Mouse (Mus musculus): ENCODE measurements around the gene Polr1c. TPM values are rescaled to one million over a fixed set of nuclear protein-coding genes. Genes with fewer than 3 reads are reported as not detected.

Gene Polr1c
- polyA plus RNA-seq, 1 experiment from 2014 or later = 56.1 TPM

GRCm38 (mm10) chr17:46282483-46283123 is 34.7 kb upstream of the Polr1c start, which contains the start of gene Tjap1:
Gene Tjap1, minus strand, starts transcription at chr17:46283026.
- H3K27me3 ChIP-seq (ENCODE audit: control insufficient read depth, insufficient read depth, low read length) = no peaks in the 10 kb centered on the region
- under 1% methylated on average over 37 of the region's 37 CpGs for WGBS (ENCODE audit: insufficient replicate concordance)
- H3K27ac ChIP-seq (ENCODE audit: low read depth, low read length) = peak within 1 kb of the TSS; percentile 94

DNA sequence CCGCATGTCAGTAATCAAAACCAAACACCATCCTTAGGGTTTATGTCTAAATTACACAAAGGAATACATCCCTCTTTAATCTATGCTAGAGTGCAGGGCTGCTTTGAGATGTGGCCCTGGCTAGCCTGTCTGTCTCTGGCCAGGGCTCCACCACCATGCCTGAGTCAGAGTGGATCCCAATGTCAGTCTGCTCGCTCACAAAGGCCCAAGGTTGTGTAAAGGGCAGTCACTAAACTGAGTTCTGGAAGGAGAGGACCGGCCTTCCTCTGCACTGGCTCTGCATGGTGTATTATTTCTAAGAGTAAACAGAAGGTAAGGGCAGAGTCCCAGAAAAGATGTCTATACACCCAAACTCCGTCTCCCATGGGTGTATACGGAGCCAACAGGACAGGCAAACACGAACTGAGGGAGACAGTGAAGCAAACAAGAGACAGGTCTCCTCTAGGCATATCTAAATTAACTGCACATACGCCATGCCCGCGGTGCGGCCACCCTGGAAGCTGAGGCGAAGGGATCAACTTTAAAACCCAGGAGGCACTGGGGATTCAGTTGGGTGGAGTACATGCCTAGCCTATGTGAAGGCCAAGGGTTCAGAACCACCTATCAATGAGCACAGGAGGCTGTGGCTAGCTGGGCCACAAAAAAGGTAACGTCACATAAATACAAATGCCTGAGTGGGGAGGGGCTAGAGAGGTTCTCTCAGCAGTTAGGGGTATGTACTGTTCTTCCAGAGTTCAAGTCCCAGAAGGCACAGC is 30.3 kb upstream of the Polr1c start:
- Histone ChIP-seq H3K36me3 (ENCODE audit: control insufficient read depth, insufficient read depth, low read length) (peaks cover 14% of the 10 kb centered on the region; the same call in 1 of the 2 replicates), H3K9me3 (replicated peaks; ENCODE audit: control insufficient read depth, low read length) (no peaks in the 10 kb centered on the region), H3K27ac (ENCODE audit: low read depth, low read length) (peak overlapping the region; percentile 41; the same call in 1 of the 2 replicates), H3K9ac (ENCODE audit: low read depth, low read length) (no peak overlapping the region), H3K4me2 (no peak overlapping the region), H3K27me3 (ENCODE audit: control insufficient read depth, insufficient read depth, low read length) (no peaks in the 10 kb centered on the region), H3K4me3 (ENCODE audit: low read depth, low read length) (no peak overlapping the region), H3K4me1 (ENCODE audit: control insufficient read depth, insufficient read depth, low read length) (peaks cover 26% of the 10 kb centered on the region)
- WGBS (ENCODE audit: insufficient replicate concordance) = 83% methylated on average over 12 of the region's 12 CpGs
- ATAC-seq (replicated peaks; ENCODE audit: insufficient number of reproducible peaks, low FRiP score, low TSS enrichment) = no peak

More at GRCm38 (mm10) chr17:46282483-46283123, 34.7 kb upstream of the Polr1c start, which contains the start of gene Tjap1:
- peak within 1 kb of the TSS; percentile 98 for H3K4me2 ChIP-seq
- H3K36me3 ChIP-seq (ENCODE audit: control insufficient read depth, insufficient read depth, low read length) = peaks cover 12% of the 10 kb centered on the region; the same call in 1 of the 2 replicates
- H3K9ac ChIP-seq (ENCODE audit: low read depth, low read length) = peak within 1 kb of the TSS; percentile 85
- H3K9me3 ChIP-seq (replicated peaks; ENCODE audit: control insufficient read depth, low read length) = no peaks in the 10 kb centered on the region
- H3K4me1 ChIP-seq (ENCODE audit: control insufficient read depth, insufficient read depth, low read length) = peaks cover 13% of the 10 kb centered on the region
- ATAC-seq (replicated peaks; ENCODE audit: insufficient number of reproducible peaks, low FRiP score, low TSS enrichment) = peak; percentile 94
- H3K4me3 ChIP-seq (ENCODE audit: low read depth, low read length) = peak within 1 kb of the TSS; percentile 76

DNA sequence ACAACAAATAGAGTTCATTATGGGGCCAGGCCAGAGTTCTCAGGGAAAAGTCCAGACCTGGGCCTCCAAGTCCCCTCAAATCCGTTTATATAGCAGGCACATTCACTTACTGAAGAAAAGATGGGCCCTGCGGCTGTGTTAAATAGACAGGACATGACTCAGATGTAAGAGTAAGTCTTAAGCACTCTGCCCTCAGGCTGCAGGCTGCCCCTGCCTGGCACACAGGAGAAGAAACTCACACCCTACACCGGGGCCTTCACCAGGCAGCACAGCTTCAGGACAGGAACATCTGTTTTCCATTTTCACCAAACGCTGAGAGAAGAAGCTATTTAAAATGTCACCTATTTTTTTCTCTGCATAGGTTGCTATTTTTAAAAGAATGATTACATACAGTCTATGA is 29.7 kb upstream of the Polr1c start:
- peaks cover 14% of the 10 kb centered on the region; the same call in 1 of the 2 replicates for H3K36me3 ChIP-seq (ENCODE audit: control insufficient read depth, insufficient read depth, low read length)
- 74% methylated on average over 4 of the region's 4 CpGs for WGBS (ENCODE audit: insufficient replicate concordance)
- H3K9me3 ChIP-seq (replicated peaks; ENCODE audit: control insufficient read depth, low read length) = no peaks in the 10 kb centered on the region
- no peak overlapping the region for H3K4me3 ChIP-seq (ENCODE audit: low read depth, low read length)
- peaks cover 29% of the 10 kb centered on the region for H3K4me1 ChIP-seq (ENCODE audit: control insufficient read depth, insufficient read depth, low read length)
- no peaks in the 10 kb centered on the region for H3K27me3 ChIP-seq (ENCODE audit: control insufficient read depth, insufficient read depth, low read length)
- no peak overlapping the region for H3K4me2 ChIP-seq
- H3K27ac ChIP-seq (ENCODE audit: low read depth, low read length) = 0 out of 2 replicates have a peak overlapping the region, but pooled peaks have one; percentile 16
- H3K9ac ChIP-seq (ENCODE audit: low read depth, low read length) = no peak overlapping the region
- no peak for ATAC-seq (replicated peaks; ENCODE audit: insufficient number of reproducible peaks, low FRiP score, low TSS enrichment)

GRCm38 (mm10) chr17:46275506-46275905 is 27.7 kb upstream of the Polr1c start:
- no peaks in the 10 kb centered on the region for H3K9me3 ChIP-seq (replicated peaks; ENCODE audit: control insufficient read depth, low read length)
- no peak overlapping the region for H3K27ac ChIP-seq (ENCODE audit: low read depth, low read length)
- H3K4me2 ChIP-seq = no peak overlapping the region
- ATAC-seq (replicated peaks; ENCODE audit: insufficient number of reproducible peaks, low FRiP score, low TSS enrichment) = no peak; the same call in 1 of the 2 replicates
- peaks cover 14% of the 10 kb centered on the region; the same call in 1 of the 2 replicates for H3K36me3 ChIP-seq (ENCODE audit: control insufficient read depth, insufficient read depth, low read length)
- no peak overlapping the region for H3K4me3 ChIP-seq (ENCODE audit: low read depth, low read length)
- no peaks in the 10 kb centered on the region for H3K27me3 ChIP-seq (ENCODE audit: control insufficient read depth, insufficient read depth, low read length)
- peaks cover 21% of the 10 kb centered on the region for H3K4me1 ChIP-seq (ENCODE audit: control insufficient read depth, insufficient read depth, low read length)
- no peak overlapping the region for H3K9ac ChIP-seq (ENCODE audit: low read depth, low read length)
- 57% methylated on average over 10 of the region's 10 CpGs for WGBS (ENCODE audit: insufficient replicate concordance)

- no peak overlapping the region for H3K4me3 ChIP-seq (ENCODE audit: low read depth, low read length)
- peaks cover 21% of the 10 kb centered on the region for H3K4me1 ChIP-seq (ENCODE audit: control insufficient read depth, insufficient read depth, low read length)
- H3K4me2 ChIP-seq = no peak overlapping the region
- no peaks in the 10 kb centered on the region for H3K9me3 ChIP-seq (replicated peaks; ENCODE audit: control insufficient read depth, low read length)
- peaks cover 11% of the 10 kb centered on the region; the same call in 1 of the 2 replicates for H3K36me3 ChIP-seq (ENCODE audit: control insufficient read depth, insufficient read depth, low read length)
- no peak overlapping the region for H3K9ac ChIP-seq (ENCODE audit: low read depth, low read length)
- H3K27me3 ChIP-seq (ENCODE audit: control insufficient read depth, insufficient read depth, low read length) = no peaks in the 10 kb centered on the region
- no peak overlapping the region for H3K27ac ChIP-seq (ENCODE audit: low read depth, low read length)
- 91% methylated on average over 6 of the region's 6 CpGs for WGBS (ENCODE audit: insufficient replicate concordance)
- ATAC-seq (replicated peaks; ENCODE audit: insufficient number of reproducible peaks, low FRiP score, low TSS enrichment) = no peak
Observed at GRCm38 (mm10) chr17:46275034-46275433, 27.2 kb upstream of the Polr1c start.

DNA sequence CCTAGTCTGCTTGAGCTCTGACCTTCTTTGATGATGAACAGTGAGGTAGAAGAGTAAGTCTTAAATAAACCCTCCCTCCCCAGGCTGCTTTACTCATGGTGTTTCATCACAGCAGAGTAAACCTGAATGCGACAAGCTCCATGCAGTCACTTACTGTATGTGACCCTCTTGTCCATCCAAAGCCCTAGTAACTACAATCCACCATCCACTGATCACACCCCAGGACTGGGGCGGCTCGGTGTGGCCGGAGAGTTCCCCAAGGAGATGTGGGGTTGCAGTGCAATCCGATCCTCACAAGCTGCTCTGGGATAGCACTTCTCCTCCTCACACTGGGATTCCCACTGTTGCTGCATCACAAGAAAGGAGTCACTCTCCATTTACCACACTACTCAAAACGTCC is 26.6 kb upstream of the Polr1c start:
- WGBS (ENCODE audit: insufficient replicate concordance) = 66% methylated on average over 6 of the region's 6 CpGs
- Histone ChIP-seq H3K4me2 (no peak overlapping the region), H3K36me3 (ENCODE audit: control insufficient read depth, insufficient read depth, low read length) (peaks cover 7% of the 10 kb centered on the region; the same call in 1 of the 2 replicates), H3K4me1 (ENCODE audit: control insufficient read depth, insufficient read depth, low read length) (peaks cover 21% of the 10 kb centered on the region), H3K9ac (ENCODE audit: low read depth, low read length) (peak overlapping the region; percentile 11; the same call in 1 of the 2 replicates), H3K9me3 (replicated peaks; ENCODE audit: control insufficient read depth, low read length) (no peaks in the 10 kb centered on the region), H3K27me3 (ENCODE audit: control insufficient read depth, insufficient read depth, low read length) (no peaks in the 10 kb centered on the region), H3K27ac (ENCODE audit: low read depth, low read length) (peak overlapping the region; percentile 22; the same call in 1 of the 2 replicates), H3K4me3 (ENCODE audit: low read depth, low read length) (no peak overlapping the region)
- ATAC-seq (replicated peaks; ENCODE audit: insufficient number of reproducible peaks, low FRiP score, low TSS enrichment) = no peak

DNA sequence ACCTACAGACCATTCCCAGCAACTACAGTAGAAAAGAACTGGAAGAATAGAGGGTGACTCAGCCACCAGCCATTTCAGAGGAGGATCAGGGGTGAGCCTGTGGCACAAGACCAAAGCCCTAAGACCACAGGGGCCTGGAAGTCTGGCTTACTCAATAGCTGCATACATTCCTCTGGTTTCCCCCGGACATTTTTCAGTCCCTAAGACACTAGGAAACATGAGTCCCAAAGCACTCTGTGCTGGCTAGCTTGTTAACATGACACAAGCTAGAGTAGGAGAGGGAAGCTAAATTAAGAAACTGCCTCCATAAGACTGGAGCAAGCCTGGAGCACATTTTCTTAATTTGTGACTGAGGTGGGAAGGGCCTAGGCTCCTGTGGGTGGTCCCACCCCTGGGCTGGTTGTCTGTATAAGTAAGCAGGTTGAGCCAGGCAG is 26.0 kb upstream of the Polr1c start:
- H3K27ac ChIP-seq (ENCODE audit: low read depth, low read length) = peak overlapping the region; percentile 46; the same call in 1 of the 2 replicates
- peaks cover 21% of the 10 kb centered on the region for H3K4me1 ChIP-seq (ENCODE audit: control insufficient read depth, insufficient read depth, low read length)
- no peak overlapping the region for H3K9ac ChIP-seq (ENCODE audit: low read depth, low read length)
- no peaks in the 10 kb centered on the region for H3K9me3 ChIP-seq (replicated peaks; ENCODE audit: control insufficient read depth, low read length)
- 54% methylated on average over 1 of the region's 1 CpGs for WGBS (ENCODE audit: insufficient replicate concordance)
- H3K4me3 ChIP-seq (ENCODE audit: low read depth, low read length) = no peak overlapping the region
- H3K4me2 ChIP-seq = no peak overlapping the region
- no peaks in the 10 kb centered on the region for H3K27me3 ChIP-seq (ENCODE audit: control insufficient read depth, insufficient read depth, low read length)
- peaks cover 2% of the 10 kb centered on the region; the same call in 1 of the 2 replicates for H3K36me3 ChIP-seq (ENCODE audit: control insufficient read depth, insufficient read depth, low read length)
- ATAC-seq (replicated peaks; ENCODE audit: insufficient number of reproducible peaks, low FRiP score, low TSS enrichment) = no peak

DNA sequence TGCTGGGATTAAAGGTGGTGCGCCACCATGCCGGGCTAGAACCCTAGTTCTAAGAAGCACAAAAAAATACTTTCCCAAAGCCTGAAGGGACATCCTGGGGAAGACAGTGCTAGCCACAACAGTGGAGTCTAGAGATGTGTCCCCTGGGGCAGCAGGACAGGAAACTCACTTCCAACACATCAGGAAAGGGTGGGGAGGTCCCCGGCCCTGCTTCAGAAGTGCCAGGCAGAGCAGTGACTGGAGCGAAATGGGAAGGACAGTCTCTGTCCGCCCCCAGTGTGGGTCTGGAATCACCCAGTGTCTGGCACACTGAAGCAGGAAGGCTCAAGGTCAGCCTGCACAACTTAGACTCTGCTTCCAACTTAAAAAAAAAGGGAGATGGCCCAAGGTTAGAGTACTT is 24.8 kb upstream of the Polr1c start:
- Histone ChIP-seq H3K27me3 (ENCODE audit: control insufficient read depth, insufficient read depth, low read length) (no peaks in the 10 kb centered on the region), H3K9ac (ENCODE audit: low read depth, low read length) (no peak overlapping the region), H3K4me2 (no peak overlapping the region; the same call in 1 of the 2 replicates), H3K36me3 (ENCODE audit: control insufficient read depth, insufficient read depth, low read length) (peaks cover 2% of the 10 kb centered on the region; the same call in 1 of the 2 replicates), H3K27ac (ENCODE audit: low read depth, low read length) (no peak overlapping the region), H3K9me3 (replicated peaks; ENCODE audit: control insufficient read depth, low read length) (no peaks in the 10 kb centered on the region), H3K4me1 (ENCODE audit: control insufficient read depth, insufficient read depth, low read length) (peaks cover 27% of the 10 kb centered on the region), H3K4me3 (ENCODE audit: low read depth, low read length) (no peak overlapping the region)
- ATAC-seq (replicated peaks; ENCODE audit: insufficient number of reproducible peaks, low FRiP score, low TSS enrichment) = no peak
- WGBS (ENCODE audit: insufficient replicate concordance) = 69% methylated on average over 5 of the region's 5 CpGs
